Mouse (Mus musculus) hindbrain, postnatal 0 days (tissue): ENCODE measurements around the gene N4bp2l1. TPM values are rescaled to one million over a fixed set of nuclear protein-coding genes. Genes with fewer than 3 reads are reported as not detected.

Experiments
- ATAC-seq: fragments of 200-750 bp; cut with Nextera tagmentation; 2 replicates; pipeline ENCODE4 v1.8.0; 2017; ENCODE audit warnings: mild to moderate bottlenecking, moderate TSS enrichment, moderate library complexity
- DNase-seq: peaks from one replicate; pipeline ENCODE4 v3.0.0-alpha.2; 2015; ENCODE audit warnings: low spot score
- H3K27ac ChIP-seq: fragments of 300-500 bp; sonication (generic); 2 replicates; pipeline ENCODE4 v1.5.1; 2014; ENCODE audit warnings: mild to moderate bottlenecking
- H3K27me3 ChIP-seq: fragments of 300-500 bp; sonication (generic); 2 replicates; pipeline ENCODE4 v1.6.1; 2014; ENCODE audit warnings: low read length, mixed read lengths; ENCODE audit not compliant: insufficient read depth
- H3K36me3 ChIP-seq: fragments of 300-500 bp; sonication (generic); 2 replicates; pipeline ENCODE4 v1.6.1; 2014; ENCODE audit warnings: low read length, mixed read lengths; ENCODE audit not compliant: insufficient read depth
- H3K4me1 ChIP-seq: fragments of 300-500 bp; sonication (generic); 2 replicates; pipeline ENCODE4 v1.6.1; 2014; ENCODE audit warnings: antibody characterized with exemption, low read length, mixed read lengths; ENCODE audit not compliant: insufficient read depth
- H3K4me2 ChIP-seq: fragments of 300-500 bp; sonication (generic); 2 replicates; pipeline ENCODE4 v1.6.1; 2014; ENCODE audit warnings: low read depth, mild to moderate bottlenecking, low read length, moderate library complexity, mixed read lengths
- H3K4me3 ChIP-seq: fragments of 300-500 bp; sonication (generic); 2 replicates; pipeline ENCODE4 v1.5.1; 2014; ENCODE audit warnings: low read length
- H3K9ac ChIP-seq: fragments of 300-500 bp; sonication (generic); replicated peaks from 2 replicates; pipeline ENCODE4 v1.6.1; 2014; ENCODE audit warnings: mild to moderate bottlenecking, low read length, moderate library complexity, mixed read lengths
- H3K9me3 ChIP-seq: fragments of 300-500 bp; sonication (generic); 2 replicates; pipeline ENCODE4 v1.6.1; 2016; ENCODE audit warnings: low read length, mixed read lengths
- CTCF ChIP-seq: IDR thresholded peaks from 2 replicates; pipeline ENCODE4 v1.5.1; 2016; ENCODE audit warnings: antibody characterized with exemption, control low read depth, low read depth
- WGBS: fragments of 180-500 bp; shearing (Covaris S2); extraction: QIAGEN DNeasy Blood & Tissue Kit; methylation state at CpG from one replicate; pipeline ENCODE4 v1.1.7; 2014; 5-methylcytosine and 5-hydroxymethylcytosine counted together
- polyA plus RNA-seq: library from polyadenylated mRNA; unstranded; fragments of >200 nt; fragmentation: Nextera tagmentation; extraction: Ambion mirVana; gene quantifications from 2 replicates; pipeline ENCODE4 v1.2.1, GENCODE M21; 2015
- total RNA-seq: library from RNA; depleted of rRNA; stranded (reverse); fragments of >200 nt; gene quantifications from 2 replicates; pipeline ENCODE4 v1.2.3, GENCODE M21; 2014

N4bp2l1 gene
- total and polyA plus RNA-seq, 2 experiments from 2014 or later: 21.6 to 34.5 TPM

- H3K9ac ChIP-seq: no peak overlapping the region
- no peak for TF ChIP-seq CTCF
- H3K27me3 ChIP-seq: no peaks in the 10 kb centered on the region
- H3K36me3 ChIP-seq: peaks cover 6% of the 10 kb centered on the region; the same call in 1 of the 2 replicates
- DNase-seq (peak; percentile 10), ATAC-seq (no peak)
- no peaks in the 10 kb centered on the region for H3K9me3 ChIP-seq
- no peak overlapping the region for H3K4me2 ChIP-seq
- 32% methylated on average over 3 of the region's 3 CpGs for WGBS
- no peaks in the 10 kb centered on the region for H3K4me1 ChIP-seq
- H3K27ac ChIP-seq: 0 out of 2 replicates have a peak overlapping the region, but pooled peaks have one; percentile 41
- no peak overlapping the region for H3K4me3 ChIP-seq
These were observed 30.8 kb downstream of the N4bp2l1 start for GRCm38 (mm10) chr5:150566226-150566625.

GRCm38 (mm10) chr5:150564426-150564825 lies 32.6 kb downstream of the N4bp2l1 start:
- Histone ChIP-seq H3K9me3 (no peaks in the 10 kb centered on the region), H3K4me3 (no peak overlapping the region), H3K4me1 (no peaks in the 10 kb centered on the region), H3K27me3 (no peaks in the 10 kb centered on the region), H3K27ac (no peak overlapping the region), H3K9ac (no peak overlapping the region), H3K36me3 (peaks cover 17% of the 10 kb centered on the region), H3K4me2 (no peak overlapping the region)
- DNase-seq (no peak), ATAC-seq (no peak)
- 97% methylated on average over 6 of the region's 6 CpGs for WGBS
- no peak for TF ChIP-seq CTCF

- Histone ChIP-seq H3K4me1 (no peaks in the 10 kb centered on the region), H3K4me3 (no peak overlapping the region), H3K4me2 (no peak overlapping the region), H3K9me3 (no peaks in the 10 kb centered on the region), H3K27ac (no peak overlapping the region), H3K27me3 (no peaks in the 10 kb centered on the region), H3K9ac (no peak overlapping the region), H3K36me3 (peaks cover 21% of the 10 kb centered on the region)
- ATAC-seq: no peak
- DNase-seq: no peak
- 88% methylated on average over 5 of the region's 5 CpGs for WGBS
- TF ChIP-seq CTCF: no peak
These were observed 35.2 kb downstream of the N4bp2l1 start for GRCm38 (mm10) chr5:150561783-150562182.

GRCm38 (mm10) chr5:150561376-150561775 lies 35.6 kb downstream of the N4bp2l1 start:
- Histone ChIP-seq H3K9ac (no peak overlapping the region), H3K27me3 (no peaks in the 10 kb centered on the region), H3K4me1 (no peaks in the 10 kb centered on the region), H3K9me3 (no peaks in the 10 kb centered on the region), H3K36me3 (peaks cover 21% of the 10 kb centered on the region), H3K27ac (no peak overlapping the region), H3K4me3 (no peak overlapping the region), H3K4me2 (no peak overlapping the region)
- no peak for TF ChIP-seq CTCF
- ATAC-seq (no peak), DNase-seq (no peak)

- Histone ChIP-seq H3K27me3 (no peaks in the 10 kb centered on the region), H3K9ac (no peak overlapping the region), H3K9me3 (no peaks in the 10 kb centered on the region), H3K4me3 (no peak overlapping the region), H3K36me3 (peaks cover 21% of the 10 kb centered on the region), H3K27ac (no peak overlapping the region), H3K4me2 (no peak overlapping the region), H3K4me1 (no peaks in the 10 kb centered on the region)
- no peak for DNase-seq
- no peak for TF ChIP-seq CTCF
- no peak for ATAC-seq
- 95% methylated on average over 5 of the region's 5 CpGs for WGBS
These were observed 36.1 kb downstream of the N4bp2l1 start for GRCm38 (mm10) chr5:150560851-150561250.

- H3K4me3 ChIP-seq: no peak overlapping the region
- ATAC-seq (no peak), DNase-seq (no peak)
- WGBS: 89% methylated on average over 6 of the region's 6 CpGs
- no peaks in the 10 kb centered on the region for H3K4me1 ChIP-seq
- no peaks in the 10 kb centered on the region for H3K9me3 ChIP-seq
- peaks cover 21% of the 10 kb centered on the region for H3K36me3 ChIP-seq
- H3K27ac ChIP-seq: no peak overlapping the region
- no peak overlapping the region for H3K9ac ChIP-seq
- no peak for TF ChIP-seq CTCF
- H3K27me3 ChIP-seq: no peaks in the 10 kb centered on the region
- no peak overlapping the region for H3K4me2 ChIP-seq
These were observed 37.4 kb downstream of the N4bp2l1 start for GRCm38 (mm10) chr5:150559519-150560103.

- H3K27me3 ChIP-seq: no peaks in the 10 kb centered on the region
- DNase-seq (no peak), ATAC-seq (no peak)
- H3K27ac ChIP-seq: no peak overlapping the region
- no peak overlapping the region for H3K4me2 ChIP-seq
- H3K9me3 ChIP-seq: no peaks in the 10 kb centered on the region
- WGBS: 49% methylated on average over 3 of the region's 3 CpGs
- no peaks in the 10 kb centered on the region for H3K4me1 ChIP-seq
- H3K36me3 ChIP-seq: peaks cover 16% of the 10 kb centered on the region; the same call in 1 of the 2 replicates
- H3K9ac ChIP-seq: no peak overlapping the region
- peak; percentile 55; the same call in 1 of the 2 replicates for TF ChIP-seq CTCF
- H3K4me3 ChIP-seq: no peak overlapping the region
These were observed 45.4 kb downstream of the N4bp2l1 start for GRCm38 (mm10) chr5:150551637-150552036.
